Mouse (Mus musculus): ENCODE results near the gene Atxn1. TPM values are rescaled to one million over a fixed set of nuclear protein-coding genes. Genes with fewer than 3 reads are reported as not detected.

Atxn1 gene
- total and polyA plus RNA-seq, 3 experiments: 0.39 to 1.1 TPM; not detected in 1

DNA sequence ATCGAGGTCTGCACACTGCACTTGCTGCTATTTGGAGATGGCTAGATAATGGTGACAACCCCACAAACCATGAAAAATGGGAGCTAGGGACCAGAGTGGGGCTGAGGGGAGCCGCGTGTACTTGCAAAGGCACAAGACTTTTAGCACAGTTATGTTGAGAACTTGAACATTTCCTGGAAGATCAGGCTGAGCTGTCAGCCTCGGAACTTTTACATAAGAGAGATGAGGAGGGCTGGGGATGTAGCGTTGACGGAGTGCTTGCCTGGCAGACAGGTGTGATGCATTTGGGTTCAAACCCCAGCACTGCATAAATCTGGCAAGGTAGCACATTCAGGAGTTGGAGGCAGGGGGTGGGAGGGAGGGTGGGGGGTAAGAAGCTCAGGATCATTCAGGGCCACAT, 346.8 kb downstream of the Atxn1 start:
- H3K27me3 ChIP-seq (ENCODE audit: control insufficient read depth in 1 of 2, insufficient read depth in 2 of 2, low read length in 2 of 2): no peaks in the 10 kb centered on the region
- H3K9ac ChIP-seq (ENCODE audit: control insufficient read depth, low read depth, low read length, poor library complexity, severe bottlenecking): no peak overlapping the region
- H3K27ac ChIP-seq (ENCODE audit: control insufficient read depth, low read depth, low read length): no peak overlapping the region
- no peaks in the 10 kb centered on the region; a peak in 1 of 4 replicates for H3K36me3 ChIP-seq (ENCODE audit: control insufficient read depth in 1 of 2, insufficient read depth in 2 of 2, low read length in 2 of 2)
- H3K79me2 ChIP-seq (ENCODE audit: control insufficient read depth, insufficient read depth, low read length, poor library complexity): no peaks in the 10 kb centered on the region
- TF ChIP-seq MAX (IDR thresholded peaks at IDR 0.05; ENCODE audit: low read length) (no peak), MYC (IDR thresholded peaks at IDR 0.05; ENCODE audit: low read depth, low read length) (no peak), MEF2A (IDR thresholded peaks at IDR 0.05; ENCODE audit: extremely low read depth, insufficient replicate concordance, low read depth, low read length, poor library complexity, severe bottlenecking) (no peak), USF1 (IDR thresholded peaks at IDR 0.05; ENCODE audit: low read depth, low read length) (no peak), CHD1 (IDR thresholded peaks at IDR 0.05; ENCODE audit: low read depth, low read length) (no peak), ELF1 (IDR thresholded peaks at IDR 0.05; ENCODE audit: low read depth, low read length) (no peak), NRF1 (IDR thresholded peaks at IDR 0.05; ENCODE audit: insufficient read depth, low read depth, low read length, poor library complexity, severe bottlenecking) (no peak), SIN3A (IDR thresholded peaks at IDR 0.05; ENCODE audit: low read length) (no peak), CTCF (IDR thresholded peaks at IDR 0.05 in 2 of 3, conservative IDR thresholded peaks at IDR 0.05 in 1 of 3; ENCODE audit: control insufficient read depth in 1 of 3, insufficient read depth in 1 of 3, low read depth in 2 of 3, low read length in 3 of 3, poor library complexity in 1 of 3, severe bottlenecking in 1 of 3) (no peak), HCFC1 (IDR thresholded peaks at IDR 0.05; ENCODE audit: low read depth, low read length) (no peak), POLR2AphosphoS2 (IDR thresholded peaks at IDR 0.05; ENCODE audit: low read length) (no peak), MAZ (IDR thresholded peaks at IDR 0.05; ENCODE audit: low read depth, low read length) (no peak), MYB (IDR thresholded peaks at IDR 0.05; ENCODE audit: low read depth, low read length) (no peak), ZMIZ1 (IDR thresholded peaks at IDR 0.05; ENCODE audit: low read depth, low read length) (no peak), UBTF (IDR thresholded peaks at IDR 0.05; ENCODE audit: borderline replicate concordance, insufficient read depth, low read depth, low read length) (no peak), MAFK (IDR thresholded peaks at IDR 0.05; ENCODE audit: borderline replicate concordance, low read depth, low read length) (no peak), BHLHE40 (IDR thresholded peaks at IDR 0.05; ENCODE audit: borderline replicate concordance, low read depth, low read length) (no peak)
- no peak overlapping the region for H3K4me3 ChIP-seq (ENCODE audit: control insufficient read depth in 1 of 2, insufficient read depth in 1 of 2, low read depth in 2 of 2, low read length in 2 of 2)
- peaks cover 0 to 7% of the 10 kb centered on the region in 2 experiments; a peak in 2 of 4 replicates for H3K4me1 ChIP-seq (ENCODE audit: control insufficient read depth in 1 of 2, insufficient read depth in 2 of 2, low read length in 2 of 2)
- no peak for DNase-seq (ENCODE audit: low read depth, low spot score)
- H3K9me3 ChIP-seq (replicated peaks; ENCODE audit: insufficient read depth, low read length): no peaks in the 10 kb centered on the region

DNA sequence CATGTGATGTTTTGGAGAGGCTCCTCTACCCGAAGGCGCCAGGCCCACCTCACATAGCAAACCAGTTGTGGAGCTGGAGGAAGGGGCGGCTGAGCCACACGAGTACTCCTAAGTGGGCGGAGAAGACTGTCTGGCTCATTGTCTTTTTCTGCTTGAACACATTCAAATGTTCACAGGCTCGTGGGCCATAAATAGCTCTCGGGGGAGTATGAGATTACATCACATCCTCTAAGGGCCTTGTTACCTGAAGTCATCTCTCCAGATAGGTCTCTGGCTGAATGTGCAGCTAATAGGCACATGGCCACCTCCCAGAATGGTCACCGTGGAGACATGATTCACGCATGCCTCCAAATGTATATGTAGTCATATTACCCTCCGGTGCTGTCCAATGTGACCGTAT, 350.0 kb downstream of the Atxn1 start:
- H3K4me3 ChIP-seq (ENCODE audit: control insufficient read depth in 1 of 2, insufficient read depth in 1 of 2, low read depth in 2 of 2, low read length in 2 of 2): no peak overlapping the region
- no peaks in the 10 kb centered on the region for H3K27me3 ChIP-seq (ENCODE audit: control insufficient read depth in 1 of 2, insufficient read depth in 2 of 2, low read length in 2 of 2)
- no peak overlapping the region for H3K9ac ChIP-seq (ENCODE audit: control insufficient read depth, low read depth, low read length, poor library complexity, severe bottlenecking)
- no peak for DNase-seq (ENCODE audit: low read depth, low spot score)
- H3K4me1 ChIP-seq (ENCODE audit: control insufficient read depth in 1 of 2, insufficient read depth in 2 of 2, low read length in 2 of 2): peaks cover 0 to 7% of the 10 kb centered on the region in 2 experiments; a peak in 2 of 4 replicates
- H3K36me3 ChIP-seq (ENCODE audit: control insufficient read depth in 1 of 2, insufficient read depth in 2 of 2, low read length in 2 of 2): no peaks in the 10 kb centered on the region; a peak in 1 of 4 replicates
- TF ChIP-seq ELF1 (IDR thresholded peaks at IDR 0.05; ENCODE audit: low read depth, low read length): no peak
- no peak for TF ChIP-seq BHLHE40 (IDR thresholded peaks at IDR 0.05; ENCODE audit: borderline replicate concordance, low read depth, low read length)
- TF ChIP-seq CHD1 (IDR thresholded peaks at IDR 0.05; ENCODE audit: low read depth, low read length): no peak
- TF ChIP-seq SIN3A (IDR thresholded peaks at IDR 0.05; ENCODE audit: low read length): no peak
- no peak for TF ChIP-seq NELFE (IDR thresholded peaks at IDR 0.05; ENCODE audit: low read depth, low read length)
- TF ChIP-seq ZKSCAN1 (IDR thresholded peaks at IDR 0.05; ENCODE audit: low read depth, low read length): no peak
- no peak for TF ChIP-seq ETS1 (IDR thresholded peaks at IDR 0.05; ENCODE audit: low read depth, low read length)
- TF ChIP-seq GATA1 (IDR thresholded peaks at IDR 0.05; ENCODE audit: low read depth, low read length): no peak
- no peak for TF ChIP-seq JUND (IDR thresholded peaks at IDR 0.05; ENCODE audit: low read depth, low read length)
- no peak for TF ChIP-seq TBP (IDR thresholded peaks at IDR 0.05; ENCODE audit: low read depth, low read length)
- TF ChIP-seq RCOR1 (IDR thresholded peaks at IDR 0.05; ENCODE audit: low read depth, low read length): no peak
- TF ChIP-seq TCF12 (IDR thresholded peaks at IDR 0.05; ENCODE audit: low read depth, low read length): no peak
- TF ChIP-seq TAL1 (IDR thresholded peaks at IDR 0.05; ENCODE audit: low read length): no peak
- TF ChIP-seq RAD21 (IDR thresholded peaks at IDR 0.05; ENCODE audit: low read depth, low read length): no peak
- no peak for TF ChIP-seq KAT2A (conservative IDR thresholded peaks at IDR 0.05; ENCODE audit: low read depth, low read length)
- TF ChIP-seq POLR2AphosphoS2 (IDR thresholded peaks at IDR 0.05; ENCODE audit: low read length): no peak
- no peak for TF ChIP-seq ZC3H11A (IDR thresholded peaks at IDR 0.05; ENCODE audit: low read depth, low read length)
- TF ChIP-seq CHD2 (IDR thresholded peaks at IDR 0.05; ENCODE audit: low read length): no peak
- no peak overlapping the region for H3K27ac ChIP-seq (ENCODE audit: control insufficient read depth, low read depth, low read length)
- no peaks in the 10 kb centered on the region for H3K9me3 ChIP-seq (replicated peaks; ENCODE audit: insufficient read depth, low read length)
- no peaks in the 10 kb centered on the region for H3K79me2 ChIP-seq (ENCODE audit: control insufficient read depth, insufficient read depth, low read length, poor library complexity)
